Mouse (Mus musculus): Measurements from ENCODE around the gene Olfr385.
"Not testable (repeated sequence)": the region's sequence is repeated elsewhere in the genome, so short reads cannot be mapped to it uniquely, and the experiment has no call there.

Gene Olfr385

GRCm38 (mm10) chr11:73592908-73593307, at the start of gene Olfr385:
TSS of gene Olfr385 (minus strand) at chr11:73593008.
- DNase-seq (ENCODE audit: low read depth, low spot score): no peak

- DNase-seq (ENCODE audit: low read depth, low spot score): no peak
Observed at GRCm38 (mm10) chr11:73598294-73598693, 5.5 kb upstream of the Olfr385 start, which contains the start of gene Olfr384. TSS of gene Olfr384 (plus strand) at chr11:73598594.

- DNase-seq (ENCODE audit: low read depth, low spot score): not testable (repeated sequence)
Observed at GRCm38 (mm10) chr11:73583188-73583587, 9.6 kb downstream of the Olfr385 start.

GRCm38 (mm10) chr11:73579871-73580270, 12.9 kb downstream of the Olfr385 start:
- DNase-seq (ENCODE audit: low read depth, low spot score): no peak

Data from CD4-positive, CD25-positive, alpha-beta regulatory T cell, adult 2 months (primary cell).